Mouse (Mus musculus) thymus, adult 2 months (tissue): ENCODE results near the gene Fancd2os.

Experiments
- CTCF ChIP-seq: fragments of 200-500 bp; IDR thresholded peaks from 2 replicates; pipeline ENCODE4 v1.5.1; 2012; ENCODE audit warnings: mild to moderate bottlenecking, control low read depth, low read length, moderate library complexity, borderline replicate concordance; ENCODE audit not compliant: control insufficient read depth, poor library complexity, insufficient read depth; ENCODE audit errors: extremely low read depth
- POLR2A ChIP-seq: fragments of 200-500 bp; IDR thresholded peaks from 2 replicates; pipeline ENCODE4 v1.6.1; 2012; ENCODE audit warnings: mild to moderate bottlenecking, low read length, control low read depth, moderate library complexity; ENCODE audit not compliant: control insufficient read depth, poor library complexity, insufficient read depth; ENCODE audit errors: extremely low read depth

- TF ChIP-seq CTCF (no peak), POLR2A (no peak)
Observed at GRCm38 (mm10) chr6:113639201-113639600, 38.7 kb upstream of the Fancd2os start.
